Mouse (Mus musculus) brain, adult 2 months (tissue): ENCODE data around the gene Cblb.

Source experiments
- DNase-seq: peaks from one replicate; pipeline ENCODE4 v3.0.0; 2011; ENCODE audit warnings: low read depth, low spot score

The Cblb gene

DNA sequence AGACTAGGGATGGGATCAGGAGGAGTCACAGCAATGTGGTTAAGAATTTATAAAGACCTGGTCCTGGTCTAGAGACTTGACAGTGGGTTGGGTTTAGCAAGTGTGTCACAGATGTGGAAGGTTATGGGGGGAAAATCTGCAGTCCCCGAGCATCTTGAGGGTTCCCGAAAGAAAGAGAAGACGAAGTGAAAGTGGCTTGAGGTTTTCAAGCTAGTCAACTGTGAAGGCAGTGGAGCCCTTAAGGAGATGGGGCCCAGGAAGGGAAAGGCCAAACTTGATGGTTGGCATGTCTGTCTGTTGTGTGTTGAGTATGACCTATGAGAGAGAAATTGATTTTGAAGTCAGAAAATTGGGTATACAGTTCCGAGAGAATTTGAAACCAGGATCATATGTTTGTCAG, 7.3 kb downstream of the Cblb start:
- DNase-seq, result no peak

DNA sequence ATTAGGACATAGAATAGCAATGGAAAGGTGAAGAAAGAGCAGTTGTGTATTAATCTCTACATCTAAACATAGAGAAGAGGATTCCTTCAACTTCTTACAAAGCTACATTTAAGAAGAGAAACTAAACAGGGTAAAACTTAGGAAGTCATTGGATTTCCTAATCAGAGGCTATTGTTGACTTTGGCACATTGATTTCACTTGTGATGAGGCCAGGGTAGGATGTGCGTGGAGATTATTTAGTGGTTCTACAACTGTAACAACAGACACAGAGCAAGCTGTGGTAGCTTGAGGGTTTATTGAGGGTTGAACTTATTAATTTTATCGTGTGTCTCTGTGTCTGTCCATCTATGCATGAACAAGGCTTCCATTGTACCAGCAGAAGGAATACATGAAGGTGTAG, 7.8 kb downstream of the Cblb start:
- no peak for DNase-seq

DNA sequence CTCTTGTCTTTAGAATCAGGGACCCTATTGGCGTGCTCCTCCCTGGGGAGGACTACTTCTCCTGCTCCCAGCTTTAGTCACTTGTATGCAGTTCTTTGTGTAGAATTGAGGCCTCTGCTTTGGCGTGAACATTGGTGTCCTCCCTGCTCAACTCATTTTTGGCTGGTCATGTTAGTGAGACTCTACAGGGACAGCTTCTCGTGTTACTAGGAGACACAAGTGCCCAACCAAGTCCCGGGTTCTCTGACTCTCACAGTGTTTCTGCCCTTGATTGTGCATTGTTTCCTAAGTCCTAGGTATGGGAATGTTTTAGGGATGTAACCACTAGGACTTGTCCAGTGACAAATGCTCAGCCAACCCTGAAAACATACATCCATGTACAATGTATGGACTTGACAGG, 9.9 kb downstream of the Cblb start:
- DNase-seq, result no peak

DNA sequence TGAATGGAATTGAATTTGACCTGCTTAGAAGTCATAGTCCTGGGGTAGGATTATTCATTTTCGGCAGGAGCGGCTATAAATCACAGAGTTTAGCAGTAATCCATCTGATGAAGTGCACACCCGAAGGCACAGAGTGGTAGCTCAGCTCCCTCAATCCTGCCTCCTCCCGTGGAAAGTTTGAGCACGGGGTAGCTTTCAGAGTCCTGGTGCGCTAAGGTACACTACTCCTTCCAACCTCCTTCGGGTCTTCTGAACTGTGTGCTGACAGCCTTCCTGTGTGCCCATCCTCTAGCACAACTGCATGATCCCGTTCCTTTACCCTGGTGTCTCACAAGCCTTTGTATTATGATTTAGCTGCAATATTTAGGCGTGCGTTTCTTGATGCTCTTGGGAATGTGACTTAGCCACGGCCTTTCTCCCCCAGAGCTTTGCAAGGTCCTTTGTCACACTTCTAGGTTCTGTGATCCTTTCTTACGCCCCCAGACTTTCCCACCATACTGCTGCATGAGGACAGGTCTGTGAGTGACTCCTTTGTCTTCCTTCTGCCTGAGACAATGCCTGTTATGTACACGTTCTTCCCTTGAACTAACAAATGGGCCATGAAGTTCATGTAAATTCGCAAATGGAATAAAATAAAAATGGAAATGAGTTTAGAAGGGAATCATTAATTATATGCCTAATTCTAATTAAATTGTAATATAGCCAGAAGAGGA, 11.8 kb downstream of the Cblb start:
- no peak for DNase-seq

DNA sequence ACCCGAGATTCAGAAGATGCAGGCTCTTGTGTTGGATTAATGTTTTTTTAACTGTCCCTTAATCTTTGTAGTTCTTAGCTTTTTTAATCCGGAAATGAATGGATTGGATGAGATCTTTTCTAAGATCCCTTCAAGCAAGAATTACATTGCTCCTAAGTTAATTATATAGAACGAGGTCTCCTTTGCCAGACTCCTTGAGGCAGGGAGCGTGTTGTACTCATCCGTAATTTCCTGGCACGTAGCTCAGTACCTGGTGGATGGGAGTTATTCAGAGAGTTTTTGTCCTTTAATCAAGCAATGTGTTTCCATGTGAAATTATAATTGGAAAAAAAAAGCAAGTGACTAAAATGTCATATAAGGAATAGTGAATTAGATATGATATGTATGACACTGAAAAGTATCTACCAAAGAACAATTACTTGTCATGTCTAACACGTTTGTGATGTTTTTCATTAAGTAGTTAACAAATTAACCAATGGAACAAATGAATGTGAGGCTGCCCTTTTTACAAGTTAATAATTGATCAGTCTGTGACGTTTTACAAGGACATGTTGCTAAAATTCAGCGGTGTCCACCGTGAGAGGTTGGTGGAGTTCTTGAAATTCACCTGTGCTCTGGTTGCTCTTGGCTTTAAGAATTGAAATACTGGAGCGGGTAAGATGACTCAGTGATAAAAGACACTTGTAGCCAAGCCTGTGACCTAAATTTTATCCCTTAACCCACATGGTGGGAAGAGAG, 12.5 kb downstream of the Cblb start:
- DNase-seq, result peak; percentile 45

DNA sequence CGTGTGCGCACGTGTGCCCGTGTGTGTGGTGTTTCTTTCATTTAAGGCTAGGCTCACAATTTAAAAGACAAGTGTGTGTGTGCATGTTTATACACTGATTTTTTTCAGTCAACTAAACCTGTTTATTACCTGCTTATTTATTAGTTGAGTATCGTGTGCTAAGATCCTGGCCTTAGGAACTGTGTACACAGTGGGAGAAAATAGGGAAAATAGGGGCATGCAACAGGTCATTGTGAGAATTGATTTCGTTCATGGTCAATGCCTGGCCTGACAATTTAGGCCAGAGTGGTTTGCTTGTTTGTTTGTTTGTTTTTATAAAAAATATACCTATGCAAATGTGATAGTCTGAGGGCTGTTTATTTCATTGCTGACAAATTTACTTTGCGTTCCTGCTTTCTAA, 13.5 kb downstream of the Cblb start:
- no peak for DNase-seq

DNA sequence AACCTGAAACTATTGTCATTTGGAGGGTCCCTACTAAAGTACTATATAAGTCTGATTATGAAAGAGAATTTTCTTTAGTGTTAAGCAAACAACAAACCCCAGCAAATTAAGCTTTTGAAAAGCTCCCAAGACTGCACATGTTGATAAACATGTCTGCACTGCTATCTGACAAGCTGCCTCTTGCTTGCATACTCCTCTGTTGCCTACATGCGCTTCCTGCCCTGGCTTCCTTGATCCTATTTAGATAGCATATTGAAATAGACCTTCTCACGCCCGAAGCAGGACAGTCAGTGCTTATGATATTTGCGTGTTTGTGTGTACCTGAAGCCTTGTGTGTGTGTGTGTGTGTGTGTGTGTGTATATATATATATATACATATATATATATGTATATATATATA, 14.0 kb downstream of the Cblb start:
- DNase-seq, result no peak

DNA sequence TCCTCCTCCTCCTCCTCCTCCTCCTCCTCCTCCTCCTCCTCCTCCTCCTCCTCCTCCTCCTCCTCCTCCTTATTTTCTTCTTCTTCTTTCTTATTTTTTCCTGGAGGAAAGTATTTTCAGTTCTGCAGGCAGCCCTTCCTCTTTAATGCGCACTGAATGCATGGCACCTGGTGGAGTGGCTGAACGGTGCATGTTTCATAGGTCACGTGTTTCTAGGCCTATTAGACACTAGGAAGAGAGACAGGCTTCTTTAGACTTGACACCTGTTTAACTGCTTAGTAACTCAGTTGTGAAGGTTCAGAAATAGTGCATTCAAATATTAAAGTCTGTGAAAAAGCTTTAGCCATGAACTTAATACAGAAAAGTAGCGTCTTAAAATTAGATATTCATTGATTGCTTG, 15.4 kb downstream of the Cblb start:
- no peak for DNase-seq

DNA sequence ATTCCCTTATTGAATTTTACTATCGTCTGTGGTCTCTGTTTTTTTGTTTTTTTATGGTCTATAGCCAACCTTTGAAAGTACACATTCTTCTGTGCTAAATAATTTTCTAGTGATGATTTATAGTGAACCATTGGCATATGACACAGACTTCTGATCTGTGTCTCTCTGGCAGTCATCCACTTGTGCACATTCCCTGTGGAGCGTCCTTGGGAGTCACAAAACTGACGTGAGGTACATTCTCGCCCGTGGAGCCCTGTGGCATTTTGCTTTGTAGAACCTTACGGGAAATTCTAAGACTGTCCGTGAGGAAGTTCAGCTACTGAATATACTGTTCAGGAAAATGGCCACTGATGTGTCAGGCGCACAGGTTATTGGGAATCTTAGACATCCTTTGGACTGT, 20.1 kb downstream of the Cblb start:
- DNase-seq, result no peak

DNA sequence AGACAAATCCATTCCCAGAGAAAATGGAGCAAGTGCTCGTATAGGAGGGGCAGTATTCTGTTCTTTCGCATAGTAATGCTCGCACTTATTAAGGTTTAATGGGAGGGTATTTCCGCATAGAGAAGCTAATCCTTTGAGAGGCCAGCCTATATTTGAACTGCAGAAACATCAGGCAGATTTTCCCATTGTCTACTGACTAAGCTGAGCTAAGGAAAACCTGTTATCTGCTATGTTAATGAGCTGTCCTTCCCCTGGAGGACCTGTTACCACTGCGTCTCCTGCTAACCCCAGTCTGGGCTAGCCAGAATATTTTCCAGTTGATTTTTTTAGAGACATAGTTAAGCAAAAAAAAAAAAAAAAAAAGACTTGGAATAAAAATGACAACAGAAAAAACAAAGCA, 21.7 kb downstream of the Cblb start:
- no peak for DNase-seq

DNA sequence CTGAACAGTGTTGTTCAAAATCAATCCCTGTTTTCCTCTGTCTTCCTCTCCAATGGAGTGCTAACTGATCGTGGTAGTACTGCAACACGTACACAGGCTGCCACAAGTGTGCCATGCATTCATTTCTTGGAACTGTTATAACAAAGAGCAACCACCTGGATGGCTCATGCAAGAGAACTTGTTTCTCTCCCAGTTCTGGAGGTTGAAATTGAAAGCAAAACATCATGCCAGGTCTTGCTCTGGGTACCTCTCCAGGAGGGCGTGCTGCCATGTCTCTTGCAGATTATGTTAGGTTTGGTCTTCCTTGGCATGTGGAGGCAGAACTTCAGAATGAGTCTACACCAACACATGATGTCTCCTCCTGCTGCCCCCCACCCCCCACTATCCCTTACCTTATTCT, 24.2 kb downstream of the Cblb start:
- DNase-seq, result no peak

DNA sequence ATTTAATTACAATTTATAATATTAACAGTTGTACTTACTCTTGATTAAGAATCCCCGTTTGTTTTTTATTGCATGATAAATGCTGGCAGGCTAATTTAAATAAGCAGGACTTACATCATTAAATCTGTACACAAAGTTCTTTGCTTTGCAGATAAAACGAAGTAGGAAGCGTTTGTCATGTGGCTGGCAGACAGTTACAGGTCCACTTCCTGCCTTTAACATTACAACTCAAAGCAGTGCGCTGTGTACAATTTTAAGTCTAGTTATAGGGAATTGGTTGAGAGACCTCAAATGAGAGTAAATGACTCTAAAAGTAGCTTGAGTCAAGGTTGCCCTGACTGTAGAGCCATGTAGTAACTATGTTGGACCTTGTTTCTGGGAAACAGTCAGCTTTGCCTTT, 25.1 kb downstream of the Cblb start:
- DNase-seq, result no peak

DNA sequence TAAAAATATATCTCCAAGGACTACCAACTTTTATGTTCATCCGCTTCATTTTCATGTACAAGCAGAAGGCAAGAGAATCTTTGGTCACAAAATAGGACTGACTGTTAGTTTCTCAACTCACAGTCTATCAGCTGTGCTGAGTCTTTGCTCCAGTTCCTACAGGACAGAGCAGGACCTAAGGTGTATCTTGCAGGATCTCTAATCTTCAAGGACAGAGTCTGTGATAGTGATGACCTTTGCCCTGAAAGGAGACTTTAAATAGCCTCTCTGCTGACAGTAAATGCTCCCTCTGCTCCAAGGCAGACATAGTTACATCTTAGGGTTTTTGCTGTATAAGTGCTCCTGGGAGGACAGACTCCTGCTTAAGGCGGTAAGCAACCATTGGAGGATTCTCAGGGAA, 26.3 kb downstream of the Cblb start:
- DNase-seq, result no peak

DNA sequence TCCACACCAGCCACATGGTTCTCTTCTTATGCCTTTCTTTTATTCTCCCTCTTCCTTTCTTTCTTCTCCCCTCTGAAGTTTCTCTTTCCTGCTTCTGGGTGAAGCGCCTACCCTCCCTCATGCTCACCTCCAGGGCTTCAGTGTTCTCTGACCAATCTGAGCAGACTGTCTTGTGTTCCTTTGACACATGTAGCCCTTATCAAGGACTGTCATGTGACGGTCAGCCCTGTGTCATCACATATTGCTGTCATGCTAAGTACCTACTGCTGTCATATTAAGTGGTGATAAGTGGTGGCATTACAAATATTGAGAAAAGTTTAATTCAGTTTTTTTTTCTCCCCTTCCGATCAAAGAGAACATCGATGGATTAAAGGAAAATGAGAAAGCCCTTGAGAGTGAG, 28.5 kb downstream of the Cblb start:
- DNase-seq, result no peak

DNA sequence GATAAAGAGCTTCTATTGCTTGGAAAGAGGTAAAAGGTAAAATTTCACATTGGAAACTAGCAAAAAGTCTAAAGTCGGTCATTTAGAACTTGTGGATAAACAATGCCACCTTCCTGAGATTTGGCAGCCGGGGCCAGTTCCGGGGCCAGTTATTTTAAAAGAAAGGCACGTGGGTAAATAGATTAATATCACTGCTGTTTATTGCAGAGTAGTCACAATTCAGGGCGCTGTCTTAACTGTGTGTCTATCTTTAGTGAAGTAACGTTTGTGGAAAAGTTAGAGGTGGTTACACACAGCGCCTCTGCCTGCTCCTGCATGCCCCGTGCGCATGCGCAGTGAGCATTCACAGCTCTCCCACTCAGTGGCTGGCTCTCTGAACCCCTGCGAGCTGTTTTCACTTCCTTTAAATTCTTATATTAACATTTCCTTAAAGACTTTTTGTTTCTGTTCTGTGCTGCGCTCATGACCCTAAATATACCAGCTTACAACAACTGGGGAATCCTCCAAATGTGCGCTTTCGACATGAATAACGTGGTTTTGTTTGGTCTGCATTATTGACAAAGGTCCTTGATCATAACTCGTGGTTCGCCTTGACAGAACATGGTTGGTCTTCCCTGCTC, 29.2 kb downstream of the Cblb start:
- peak; percentile 66 for DNase-seq

DNA sequence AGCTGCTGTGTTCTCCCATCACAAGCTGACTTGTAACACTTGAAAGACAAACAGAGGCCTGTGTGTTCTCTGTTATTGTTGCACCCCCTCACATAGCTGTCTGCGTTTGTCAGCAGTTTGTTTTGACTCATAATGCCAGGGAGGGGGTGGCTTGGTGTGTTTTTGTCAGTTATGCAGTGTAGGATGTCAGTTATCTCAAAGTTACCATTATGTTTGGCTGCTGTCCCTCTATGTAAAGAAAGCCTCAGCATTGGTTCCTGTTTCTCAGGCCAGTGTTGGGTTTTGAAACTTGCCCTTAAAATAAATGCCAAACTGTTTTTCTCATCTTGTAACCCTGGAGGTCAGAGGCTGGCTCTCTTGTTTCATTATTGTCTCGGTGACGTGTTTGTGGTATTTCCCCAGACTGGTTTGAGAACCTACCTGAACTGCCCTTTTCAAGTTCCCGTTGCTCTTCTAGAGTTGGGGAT, 30.0 kb downstream of the Cblb start:
- DNase-seq, result peak; percentile 70

DNA sequence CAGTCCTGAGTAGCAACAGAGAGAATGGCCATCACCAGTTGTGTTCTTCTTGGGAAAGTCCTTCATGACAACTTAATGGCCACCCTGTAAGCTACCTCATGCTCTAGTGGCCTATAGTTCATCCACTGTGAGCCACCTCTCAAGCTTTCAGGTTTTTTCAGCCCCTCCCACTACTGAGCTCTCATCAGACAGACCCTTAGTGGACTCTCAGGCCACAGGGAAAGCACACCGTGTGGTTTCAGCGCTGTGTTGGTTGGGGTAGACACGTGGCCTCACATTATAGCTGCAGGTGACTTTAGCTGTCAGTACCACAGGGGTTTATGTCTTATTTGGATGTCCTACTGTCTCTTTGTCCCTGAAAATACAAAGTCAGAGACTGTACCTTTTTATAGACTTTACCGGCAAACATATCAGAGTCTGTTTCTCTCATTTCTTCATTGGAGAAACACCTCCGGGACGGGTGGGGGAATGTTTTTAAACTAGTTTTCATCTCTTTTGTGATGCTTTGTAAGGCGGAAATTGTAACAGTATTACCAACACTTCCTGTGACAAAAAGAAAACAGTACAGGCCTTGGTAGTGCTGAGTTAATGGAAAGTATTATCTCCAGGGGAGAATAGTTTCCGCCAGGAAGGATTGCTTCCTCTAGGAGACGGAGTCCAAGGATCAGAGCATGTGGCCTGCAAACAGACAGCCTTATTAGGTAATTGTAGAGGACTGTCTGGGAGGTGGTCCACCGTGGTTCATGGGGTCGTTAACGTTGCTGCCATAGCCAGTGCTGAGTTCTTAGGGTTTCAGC, 33.5 kb downstream of the Cblb start:
- DNase-seq, result no peak

DNA sequence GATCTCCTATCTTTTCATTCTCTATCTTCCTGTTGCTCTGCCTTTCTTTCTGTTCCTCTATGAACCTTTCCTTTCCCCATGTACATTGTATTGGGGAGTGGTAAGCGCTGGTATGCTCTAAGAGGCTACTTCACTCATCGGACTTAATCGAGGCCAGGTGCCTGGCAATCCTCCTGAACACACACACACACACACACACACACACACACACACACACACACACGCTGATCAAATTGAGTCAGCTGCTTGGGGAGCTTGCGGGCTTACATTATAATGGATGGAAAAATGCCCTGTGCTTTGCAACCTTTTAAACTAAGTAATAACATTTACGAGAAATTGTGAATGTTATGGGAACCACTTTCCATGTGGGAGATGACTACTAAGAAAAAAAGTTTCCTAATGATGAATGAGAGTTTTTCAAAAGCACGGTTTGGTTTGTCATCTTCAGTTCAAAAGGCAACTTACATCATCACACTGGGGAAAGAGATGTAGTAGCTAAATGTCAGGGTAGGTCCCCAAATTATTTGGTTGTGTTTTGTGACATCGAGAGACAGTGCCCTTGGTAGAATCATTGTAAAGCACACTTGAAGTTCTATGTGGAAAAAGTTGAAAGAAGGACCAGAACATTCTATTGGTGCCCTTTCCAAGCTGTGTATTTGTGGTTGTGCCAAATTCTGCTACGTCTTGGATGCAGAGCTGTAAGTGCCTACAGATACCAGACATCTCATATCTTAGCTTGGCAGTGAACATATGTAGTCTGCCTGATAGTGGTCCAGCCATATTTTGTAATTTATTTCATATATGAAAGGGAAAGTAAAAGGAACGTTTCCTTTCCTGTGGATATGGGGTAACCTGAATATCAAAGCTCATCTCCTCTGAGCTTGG, 36.8 kb downstream of the Cblb start:
- no peak for DNase-seq

DNA sequence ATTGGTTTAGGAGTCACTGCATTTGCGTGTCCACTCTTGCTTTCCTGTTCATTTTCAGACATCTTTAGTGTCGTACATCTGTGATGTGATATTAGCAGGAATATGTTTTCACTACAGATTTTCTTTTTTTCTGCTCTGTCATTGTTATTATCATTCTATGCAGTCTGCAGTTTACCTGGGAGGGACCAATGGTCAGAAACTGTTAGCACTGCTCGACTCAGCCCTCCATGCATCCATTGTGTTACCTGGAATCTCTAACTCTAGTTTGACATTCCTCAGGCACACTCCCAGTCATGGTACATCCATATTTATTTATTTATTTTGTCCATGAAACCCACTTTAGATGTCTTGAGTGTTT, 37.5 kb downstream of the Cblb start:
- no peak for DNase-seq

DNA sequence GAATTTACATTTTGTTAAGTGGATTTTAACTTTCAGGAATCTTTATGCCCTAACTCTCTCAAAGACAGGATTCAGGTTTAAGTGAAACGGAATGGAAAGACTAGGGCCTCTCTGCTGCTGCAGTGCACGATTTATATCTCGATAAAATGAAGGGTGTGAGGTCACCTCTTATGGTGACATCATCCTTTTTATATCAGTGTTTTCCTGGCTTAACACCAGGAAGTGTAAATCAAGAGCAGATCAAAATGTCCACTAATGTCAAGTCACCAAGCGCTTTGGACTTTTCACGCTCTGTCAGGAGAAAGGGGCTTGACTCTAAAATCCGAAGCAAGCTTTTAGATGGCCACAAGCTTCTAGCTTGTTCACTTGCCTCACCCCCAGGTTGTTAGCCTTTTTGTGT, 38.6 kb downstream of the Cblb start:
- DNase-seq, result no peak

DNA sequence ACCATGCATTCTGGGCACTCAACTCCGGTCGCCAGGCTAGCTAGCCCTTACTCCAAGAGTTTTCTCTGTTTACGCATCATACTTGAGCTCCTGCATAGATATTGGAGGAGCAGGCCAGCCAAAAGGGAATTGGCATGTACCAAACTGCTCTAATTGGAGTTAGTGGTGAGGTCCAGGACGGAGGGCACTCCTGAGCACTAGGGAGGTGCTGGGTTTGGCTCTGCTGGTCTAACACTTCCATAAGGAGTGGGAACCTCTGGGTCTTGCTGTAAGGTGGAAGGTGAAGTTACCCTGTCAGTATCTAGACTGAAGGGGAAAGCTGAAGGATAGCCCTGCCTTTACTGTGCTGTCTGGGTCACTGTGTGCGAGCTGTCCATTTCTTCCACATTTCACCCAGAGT, 39.1 kb downstream of the Cblb start:
- no peak for DNase-seq
